Mouse (Mus musculus) midbrain, postnatal 0 days (tissue): Measurements from ENCODE around the gene Slc45a2. TPM values are rescaled to one million over a fixed set of nuclear protein-coding genes. Genes with fewer than 3 reads are reported as not detected.

ENCODE experiments used
- ATAC-seq: fragments of 200-750 bp; cut with Nextera tagmentation; 2 replicates; pipeline ENCODE4 v1.8.0; 2017; ENCODE audit warnings: moderate number of reproducible peaks, mild to moderate bottlenecking, moderate TSS enrichment, moderate library complexity; ENCODE audit not compliant: low FRiP score
- DNase-seq: peaks from one replicate; pipeline ENCODE4 v3.0.0-alpha.2; 2015; ENCODE audit warnings: low spot score
- H3K27ac ChIP-seq: fragments of 300-500 bp; sonication (generic); 2 replicates; pipeline ENCODE4 v1.5.1; 2014; ENCODE audit warnings: low read depth, mild to moderate bottlenecking, low read length, mixed read lengths
- H3K27me3 ChIP-seq: fragments of 300-500 bp; sonication (generic); 2 replicates; pipeline ENCODE4 v1.6.1; 2014; ENCODE audit warnings: low read length, control low read depth, mixed read lengths; ENCODE audit not compliant: insufficient read depth
- H3K36me3 ChIP-seq: fragments of 300-500 bp; sonication (generic); 2 replicates; pipeline ENCODE4 v1.6.1; 2014; ENCODE audit warnings: low read length, control low read depth, mixed read lengths; ENCODE audit not compliant: insufficient read depth
- H3K4me1 ChIP-seq: fragments of 300-500 bp; sonication (generic); 2 replicates; pipeline ENCODE4 v1.6.1; 2014; ENCODE audit warnings: mild to moderate bottlenecking, control low read depth, antibody characterized with exemption, low read length, mixed read lengths; ENCODE audit not compliant: insufficient read depth
- H3K4me2 ChIP-seq: fragments of 300-500 bp; sonication (generic); 2 replicates; pipeline ENCODE4 v1.6.1; 2014; ENCODE audit warnings: low read depth, mild to moderate bottlenecking, low read length, mixed read lengths; ENCODE audit not compliant: poor library complexity, severe bottlenecking
- H3K4me3 ChIP-seq: fragments of 300-500 bp; sonication (generic); 2 replicates; pipeline ENCODE4 v1.5.1; 2014; ENCODE audit warnings: low read depth, mild to moderate bottlenecking, low read length, moderate library complexity
- H3K9ac ChIP-seq: fragments of 300-500 bp; sonication (generic); replicated peaks from 2 replicates; pipeline ENCODE4 v1.6.1; 2014; ENCODE audit warnings: mild to moderate bottlenecking, low read length, moderate library complexity, mixed read lengths; ENCODE audit not compliant: poor library complexity, severe bottlenecking
- H3K9me3 ChIP-seq: fragments of 300-500 bp; sonication (generic); 2 replicates; pipeline ENCODE4 v1.6.1; 2016; ENCODE audit warnings: low read length, control low read depth
- CTCF ChIP-seq: IDR thresholded peaks from 2 replicates; pipeline ENCODE4 v1.5.1; 2016; ENCODE audit warnings: antibody characterized with exemption, mild to moderate bottlenecking
- WGBS: fragments of 180-500 bp; shearing (Covaris S2); extraction: QIAGEN DNeasy Blood & Tissue Kit; methylation state at CpG from one replicate; pipeline ENCODE4 v1.1.7; 2014; 5-methylcytosine and 5-hydroxymethylcytosine counted together
- polyA plus RNA-seq: library from polyadenylated mRNA; unstranded; fragments of >200 nt; fragmentation: Nextera tagmentation; extraction: Ambion mirVana; gene quantifications from 2 replicates; pipeline ENCODE4 v1.2.1, GENCODE M21; 2015
- total RNA-seq: library from RNA; depleted of rRNA; stranded (reverse); fragments of >200 nt; gene quantifications from 2 replicates; pipeline ENCODE4 v1.2.3, GENCODE M21; 2014

Gene Slc45a2
- total and polyA plus RNA-seq, 2 experiments from 2014 or later, result not detected

GRCm38 (mm10) chr15:10990411-10990810 lies 10.1 kb upstream of the Slc45a2 start:
- Histone ChIP-seq H3K4me2 (no peak overlapping the region), H3K4me3 (no peak overlapping the region), H3K36me3 (no peaks in the 10 kb centered on the region), H3K4me1 (no peaks in the 10 kb centered on the region), H3K27me3 (no peaks in the 10 kb centered on the region), H3K9me3 (no peaks in the 10 kb centered on the region), H3K27ac (no peak overlapping the region), H3K9ac (no peak overlapping the region)
- TF ChIP-seq CTCF, result no peak
- no peak for DNase-seq
- no peak for ATAC-seq
- WGBS, result 79% methylated on average over 2 of the region's 2 CpGs

GRCm38 (mm10) chr15:10991566-10991965 lies 9.0 kb upstream of the Slc45a2 start:
- H3K4me3 ChIP-seq, result no peak overlapping the region
- ATAC-seq (no peak), DNase-seq (no peak)
- H3K4me2 ChIP-seq, result no peak overlapping the region
- H3K27me3 ChIP-seq, result no peaks in the 10 kb centered on the region
- no peak overlapping the region for H3K27ac ChIP-seq
- H3K9ac ChIP-seq, result no peak overlapping the region
- peak; percentile 23 for TF ChIP-seq CTCF
- H3K4me1 ChIP-seq, result no peaks in the 10 kb centered on the region
- no peaks in the 10 kb centered on the region for H3K36me3 ChIP-seq
- WGBS, result 97% methylated on average over 1 of the region's 1 CpGs
- no peaks in the 10 kb centered on the region for H3K9me3 ChIP-seq

GRCm38 (mm10) chr15:10999832-11000231 lies 689 bp upstream of the Slc45a2 start:
- H3K27ac ChIP-seq, result no peak overlapping the region
- H3K4me2 ChIP-seq, result no peak overlapping the region
- no peak overlapping the region for H3K9ac ChIP-seq
- H3K4me1 ChIP-seq, result no peaks in the 10 kb centered on the region
- H3K9me3 ChIP-seq, result no peaks in the 10 kb centered on the region
- no peak overlapping the region for H3K4me3 ChIP-seq
- no peaks in the 10 kb centered on the region for H3K36me3 ChIP-seq
- ATAC-seq, result no peak
- peak; percentile 27 for DNase-seq
- no peak for TF ChIP-seq CTCF
- 54% methylated on average over 5 of the region's 5 CpGs for WGBS
- H3K27me3 ChIP-seq, result no peaks in the 10 kb centered on the region

GRCm38 (mm10) chr15:11003791-11004190 lies 3.3 kb downstream of the Slc45a2 start:
- H3K27me3 ChIP-seq, result no peaks in the 10 kb centered on the region

GRCm38 (mm10) chr15:11004646-11005045 lies 4.1 kb downstream of the Slc45a2 start:
- Histone ChIP-seq H3K4me2 (no peak overlapping the region), H3K27ac (no peak overlapping the region), H3K36me3 (no peaks in the 10 kb centered on the region), H3K4me3 (no peak overlapping the region), H3K4me1 (no peaks in the 10 kb centered on the region), H3K27me3 (no peaks in the 10 kb centered on the region), H3K9me3 (no peaks in the 10 kb centered on the region), H3K9ac (no peak overlapping the region)
- ATAC-seq, result no peak
- DNase-seq, result no peak
- TF ChIP-seq CTCF, result no peak
- 89% methylated on average over 6 of the region's 6 CpGs for WGBS

More at GRCm38 (mm10) chr15:11003791-11004190, 3.3 kb downstream of the Slc45a2 start:
- no peaks in the 10 kb centered on the region for H3K36me3 ChIP-seq
- no peaks in the 10 kb centered on the region for H3K9me3 ChIP-seq
- H3K4me3 ChIP-seq, result no peak overlapping the region
- H3K27ac ChIP-seq, result no peak overlapping the region
- WGBS, result 87% methylated on average over 4 of the region's 4 CpGs
- no peaks in the 10 kb centered on the region for H3K4me1 ChIP-seq
- DNase-seq (no peak), ATAC-seq (no peak)
- TF ChIP-seq CTCF, result no peak
- H3K9ac ChIP-seq, result no peak overlapping the region
- no peak overlapping the region for H3K4me2 ChIP-seq

- TF ChIP-seq CTCF, result peak; percentile 70
- DNase-seq (peak; percentile 40), ATAC-seq (no peak)
- WGBS, result 27% methylated on average over 5 of the region's 5 CpGs
- Histone ChIP-seq H3K27me3 (no peaks in the 10 kb centered on the region), H3K9me3 (no peaks in the 10 kb centered on the region), H3K4me3 (no peak overlapping the region), H3K4me2 (no peak overlapping the region), H3K9ac (no peak overlapping the region), H3K4me1 (no peaks in the 10 kb centered on the region), H3K27ac (no peak overlapping the region), H3K36me3 (no peaks in the 10 kb centered on the region)
Observed at GRCm38 (mm10) chr15:11008756-11009155, 8.2 kb downstream of the Slc45a2 start.
